Mouse (Mus musculus) liver, postnatal 0 days (tissue): ENCODE results near the gene Map3k4.
A peak's percentile ranks its signal among the peaks of the same experiment; 100 is the strongest.

Experiments used
- CTCF ChIP-seq: sonication (generic); IDR thresholded peaks from 2 replicates; pipeline ENCODE4 v1.5.1; 2016; ENCODE audit warnings: antibody characterized with exemption, low read depth
- EP300 ChIP-seq: IDR thresholded peaks from 2 replicates; pipeline ENCODE4 v1.6.1; 2016; ENCODE audit warnings: antibody characterized with exemption, low read depth, mild to moderate bottlenecking

GRCm38 (mm10) chr17:12265969-12266925 lies 52.3 kb downstream of the Map3k4 start:
- TF ChIP-seq CTCF (peak; percentile 50), EP300 (no peak)
